Mouse (Mus musculus) heart, adult 2 months (tissue): ENCODE measurements around the gene Mrps14.

Source experiments
- CTCF ChIP-seq: fragments of 200-600 bp; IDR thresholded peaks from 2 replicates; pipeline ENCODE4 v1.8.1; 2022; ENCODE audit warnings: antibody characterized with exemption, mild to moderate bottlenecking, moderate library complexity
- EP300 ChIP-seq: fragments of 200-500 bp; IDR thresholded peaks from 2 replicates; pipeline ENCODE4 v1.6.1; 2011; ENCODE audit warnings: low read depth, low read length, control low read depth; ENCODE audit not compliant: insufficient read depth
- POLR2A ChIP-seq: fragments of 200-500 bp; IDR thresholded peaks from 2 replicates; pipeline ENCODE4 v1.6.1; 2011; ENCODE audit warnings: mild to moderate bottlenecking, low read depth, low read length, control low read depth; ENCODE audit not compliant: insufficient read depth

- TF ChIP-seq CTCF (no peak), POLR2A (no peak), EP300 (no peak)
Observed at GRCm38 (mm10) chr1:160247473-160247872, 52.5 kb downstream of the Mrps14 start.
